Mouse (Mus musculus) naive thymus-derived CD4-positive, alpha-beta T cell, adult 2 months (primary cell): ENCODE data around the gene Insig1.

Experiments used
- DNase-seq: peaks from one replicate; pipeline ENCODE4 v3.0.0-alpha.2; 2011; ENCODE audit warnings: low read depth

Insig1 gene

GRCm38 (mm10) chr5:28118531-28118925 lies 47.4 kb downstream of the Insig1 start:
- DNase-seq: no peak

GRCm38 (mm10) chr5:28119576-28119975 lies 48.4 kb downstream of the Insig1 start:
- no peak for DNase-seq

- peak; percentile 84 for DNase-seq
Measured at GRCm38 (mm10) chr5:28122491-28123454, 51.6 kb downstream of the Insig1 start.

DNA sequence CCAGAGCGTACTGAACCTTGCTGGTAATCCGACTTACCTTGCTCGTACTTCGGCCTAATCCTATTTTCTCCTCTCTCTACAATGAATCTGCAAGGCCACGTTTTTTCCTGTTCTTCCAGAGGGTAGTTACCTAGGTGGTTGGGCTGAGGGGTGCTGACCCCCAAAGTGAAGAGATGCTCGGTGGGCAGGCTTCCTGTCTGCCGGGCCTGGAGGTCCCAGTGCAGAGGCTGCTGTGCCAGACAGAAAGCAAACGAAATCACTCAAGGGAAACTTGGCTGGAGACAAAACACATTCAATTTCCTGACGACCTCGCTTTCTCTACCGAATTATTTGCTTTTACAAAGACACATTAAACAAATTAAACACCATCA lies 52.3 kb downstream of the Insig1 start:
- DNase-seq: no peak

DNA sequence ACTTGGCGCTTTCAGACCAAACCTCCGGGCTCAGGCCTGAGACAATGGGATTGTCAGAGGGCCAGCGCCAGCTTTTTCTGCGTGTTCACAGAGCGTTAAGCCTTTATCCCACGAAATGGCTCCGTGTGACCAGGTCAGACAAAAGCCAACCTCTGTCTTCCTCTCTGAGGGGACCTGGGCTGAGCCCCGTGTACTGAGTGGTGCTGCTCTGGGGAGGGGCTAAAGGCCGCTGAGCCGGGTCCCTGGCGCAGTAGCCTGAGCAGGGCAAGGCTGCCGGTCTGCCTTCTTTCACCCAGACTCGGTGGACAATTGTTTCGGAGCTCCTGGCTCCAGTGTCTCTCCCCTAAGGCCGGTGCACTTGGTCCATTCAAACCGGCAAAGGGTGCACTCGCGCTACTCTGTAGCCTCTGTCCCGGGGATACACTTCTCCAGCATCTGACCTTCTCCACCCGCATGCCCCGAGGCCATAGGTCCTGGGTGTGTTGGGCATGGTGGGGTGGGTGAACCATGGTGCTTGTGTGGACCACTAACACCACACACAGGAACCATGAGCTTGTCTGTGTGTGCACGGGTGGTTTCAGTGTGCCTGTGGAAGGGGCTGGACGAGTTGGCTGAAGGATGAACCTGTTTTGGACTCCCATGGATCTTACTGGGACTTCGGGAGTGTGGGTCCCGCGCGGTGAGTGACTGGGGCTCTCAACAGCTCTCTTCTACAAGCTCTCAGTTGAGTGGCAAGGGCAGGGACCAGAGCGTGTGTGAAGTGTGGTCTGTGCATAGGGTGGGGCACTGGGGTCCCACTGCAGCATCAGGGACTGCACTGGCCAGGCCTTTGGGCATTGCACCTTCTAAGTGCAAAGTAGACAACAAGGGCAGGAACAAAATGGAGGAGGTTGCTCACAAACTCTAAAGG lies 53.4 kb downstream of the Insig1 start:
- DNase-seq: no peak
